Mouse (Mus musculus) ovary, postnatal 14 days (tissue): ENCODE results near the gene Cdk5r2.
"Not testable (repeated sequence)": the region's sequence is repeated elsewhere in the genome, so short reads cannot be mapped to it uniquely, and the experiment has no call there.

Experiments
- DNase-seq: peaks from one replicate; pipeline ENCODE4 v3.0.0; 2022; ENCODE audit warnings: low spot score

The Cdk5r2 gene

GRCm38 (mm10) chr1:74854306-74855056, at the start of gene Cdk5r2:
Gene Cdk5r2 (plus strand): TSS chr1:74854934.
- DNase-seq = peak; percentile 70

GRCm38 (mm10) chr1:74805340-74805835, 49.3 kb upstream of the Cdk5r2 start:
- DNase-seq = no peak

GRCm38 (mm10) chr1:74805843-74806242, 48.9 kb upstream of the Cdk5r2 start:
- DNase-seq = no peak

- DNase-seq = peak; percentile 13
These were observed 48.1 kb upstream of the Cdk5r2 start for GRCm38 (mm10) chr1:74806360-74807311.

GRCm38 (mm10) chr1:74807551-74808071, 47.1 kb upstream of the Cdk5r2 start:
- DNase-seq = no peak

- DNase-seq = peak; percentile 96
These were observed 46.7 kb upstream of the Cdk5r2 start for GRCm38 (mm10) chr1:74808078-74808477.

GRCm38 (mm10) chr1:74809007-74809406, 45.7 kb upstream of the Cdk5r2 start:
- no peak for DNase-seq

GRCm38 (mm10) chr1:74814931-74815647, 39.6 kb upstream of the Cdk5r2 start:
- no peak for DNase-seq

- not testable (repeated sequence) for DNase-seq
These were observed 38.8 kb upstream of the Cdk5r2 start for GRCm38 (mm10) chr1:74815965-74816364.

GRCm38 (mm10) chr1:74816612-74817199, 38.0 kb upstream of the Cdk5r2 start:
- peak; percentile 79 for DNase-seq

GRCm38 (mm10) chr1:74817219-74817618, 37.5 kb upstream of the Cdk5r2 start:
- DNase-seq = no peak

GRCm38 (mm10) chr1:74818509-74818908, 36.2 kb upstream of the Cdk5r2 start:
- DNase-seq = no peak

- not testable (repeated sequence) for DNase-seq
These were observed 31.1 kb upstream of the Cdk5r2 start for GRCm38 (mm10) chr1:74823598-74823997.

- no peak for DNase-seq
These were observed 30.0 kb upstream of the Cdk5r2 start for GRCm38 (mm10) chr1:74824518-74825302.

GRCm38 (mm10) chr1:74830061-74830460, 24.7 kb upstream of the Cdk5r2 start:
- DNase-seq = no peak

- no peak for DNase-seq
These were observed 21.5 kb upstream of the Cdk5r2 start for GRCm38 (mm10) chr1:74833255-74833654.

- DNase-seq = no peak
These were observed 11.6 kb upstream of the Cdk5r2 start for GRCm38 (mm10) chr1:74843090-74843489.

GRCm38 (mm10) chr1:74846341-74846740, 8.4 kb upstream of the Cdk5r2 start:
- no peak for DNase-seq

GRCm38 (mm10) chr1:74848946-74849345, 5.8 kb upstream of the Cdk5r2 start:
- no peak for DNase-seq

GRCm38 (mm10) chr1:74850251-74850650, 4.5 kb upstream of the Cdk5r2 start:
- no peak for DNase-seq
